Mouse (Mus musculus) forebrain, embryonic 15.5 days (tissue): ENCODE results near the gene Spata31d1c. TPM values are rescaled to one million over a fixed set of nuclear protein-coding genes. Genes with fewer than 3 reads are reported as not detected.

Experiments used
- ATAC-seq: fragments of 200-750 bp; cut with Nextera tagmentation; replicated peaks from 2 replicates; pipeline ENCODE4 v1.8.0; 2017; ENCODE audit warnings: mild to moderate bottlenecking, moderate TSS enrichment, moderate library complexity
- H3K27ac ChIP-seq: fragments of 300-500 bp; sonication (generic); replicated peaks from 2 replicates; pipeline ENCODE4 v1.5.1; 2015; ENCODE audit warnings: mild to moderate bottlenecking, inconsistent platforms
- H3K27me3 ChIP-seq: fragments of 300-500 bp; sonication (generic); 2 replicates; pipeline ENCODE4 v1.6.1; 2015; ENCODE audit warnings: inconsistent platforms
- H3K36me3 ChIP-seq: fragments of 300-500 bp; sonication (generic); 2 replicates; pipeline ENCODE4 v1.6.1; 2015; ENCODE audit warnings: mild to moderate bottlenecking, inconsistent platforms
- H3K4me1 ChIP-seq: fragments of 300-500 bp; sonication (generic); 2 replicates; pipeline ENCODE4 v1.6.1; 2015; ENCODE audit warnings: inconsistent platforms
- H3K4me2 ChIP-seq: fragments of 300-500 bp; sonication (generic); replicated peaks from 2 replicates; pipeline ENCODE4 v1.6.1; 2015; ENCODE audit warnings: mild to moderate bottlenecking, inconsistent platforms
- H3K4me3 ChIP-seq: fragments of 300-500 bp; sonication (generic); 2 replicates; pipeline ENCODE4 v1.5.1; 2015; ENCODE audit warnings: mild to moderate bottlenecking, inconsistent platforms
- H3K9ac ChIP-seq: fragments of 300-500 bp; sonication (generic); replicated peaks from 2 replicates; pipeline ENCODE4 v1.6.1; 2015; ENCODE audit warnings: mild to moderate bottlenecking, inconsistent platforms
- H3K9me3 ChIP-seq: fragments of 300-500 bp; sonication (generic); 2 replicates; pipeline ENCODE4 v1.6.1; 2016; ENCODE audit warnings: inconsistent platforms
- WGBS: fragments of 180-500 bp; shearing (Covaris S2); methylation state at CpG from one replicate; pipeline ENCODE4 v1.1.7; 2015; ENCODE audit warnings: mixed read lengths; 5-methylcytosine and 5-hydroxymethylcytosine counted together
- polyA plus RNA-seq: library from polyadenylated mRNA; unstranded; fragments of >200 nt; fragmentation: Nextera tagmentation; extraction: Ambion mirVana; gene quantifications from 2 replicates; pipeline ENCODE4 v1.2.1, GENCODE M21; 2015

Spata31d1c gene
- polyA plus RNA-seq = not detected in 2 replicates

DNA sequence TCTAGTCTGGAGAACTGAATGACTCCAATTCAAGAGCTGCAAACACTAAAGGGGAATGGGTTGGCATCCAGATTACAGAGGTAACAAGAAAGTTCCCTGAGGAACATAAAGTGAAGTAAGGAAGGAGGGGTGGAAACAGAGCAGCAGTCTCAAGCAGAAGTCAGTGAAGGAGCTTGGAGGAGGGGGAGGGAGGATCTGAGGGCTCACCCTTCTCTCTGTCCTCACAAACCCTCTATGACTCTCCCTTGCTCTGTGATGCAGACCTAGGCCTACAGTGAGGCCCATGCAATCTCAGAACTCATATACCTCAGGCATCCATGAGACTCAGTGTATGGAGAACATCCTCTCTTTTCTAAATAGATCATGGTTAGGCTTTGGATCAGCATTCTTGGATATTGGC lies at the start of gene Spata31d1c:
TSS of gene Spata31d1c (plus strand) at position 301 of the 400 bp plus-strand sequence.
- Histone ChIP-seq H3K27me3 (no peaks in the 10 kb centered on the region), H3K4me2 (no peak within 1 kb of the TSS), H3K9me3 (no peaks in the 10 kb centered on the region), H3K9ac (no peak within 1 kb of the TSS), H3K36me3 (no peaks in the 10 kb centered on the region), H3K27ac (no peak within 1 kb of the TSS), H3K4me1 (no peaks in the 10 kb centered on the region), H3K4me3 (no peak within 1 kb of the TSS)
- no peak for ATAC-seq

DNA sequence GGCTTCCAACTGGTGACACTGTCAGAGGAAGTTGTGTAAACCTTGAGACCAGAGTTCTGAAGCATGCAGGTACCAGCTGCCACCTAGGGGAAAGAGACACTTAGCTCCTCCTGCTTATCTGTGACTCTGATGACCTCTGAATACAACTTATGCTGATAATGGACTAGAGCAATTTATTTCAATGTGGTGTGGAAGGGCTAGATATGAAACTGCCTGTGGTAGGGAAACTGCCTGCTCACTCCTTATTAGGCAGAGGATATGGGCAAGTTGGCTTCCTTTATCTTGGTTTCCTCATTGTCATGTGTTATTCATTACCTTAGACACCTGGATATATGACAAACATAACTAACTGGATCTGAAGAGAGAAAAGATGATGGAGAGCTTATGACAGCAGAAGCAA lies 44.0 kb upstream of the Spata31d1c start:
- Histone ChIP-seq H3K27ac (no peak overlapping the region), H3K4me3 (no peak overlapping the region), H3K9ac (no peak overlapping the region), H3K36me3 (no peaks in the 10 kb centered on the region), H3K9me3 (no peaks in the 10 kb centered on the region), H3K4me2 (no peak overlapping the region), H3K27me3 (no peaks in the 10 kb centered on the region), H3K4me1 (no peaks in the 10 kb centered on the region)
- ATAC-seq = no peak

DNA sequence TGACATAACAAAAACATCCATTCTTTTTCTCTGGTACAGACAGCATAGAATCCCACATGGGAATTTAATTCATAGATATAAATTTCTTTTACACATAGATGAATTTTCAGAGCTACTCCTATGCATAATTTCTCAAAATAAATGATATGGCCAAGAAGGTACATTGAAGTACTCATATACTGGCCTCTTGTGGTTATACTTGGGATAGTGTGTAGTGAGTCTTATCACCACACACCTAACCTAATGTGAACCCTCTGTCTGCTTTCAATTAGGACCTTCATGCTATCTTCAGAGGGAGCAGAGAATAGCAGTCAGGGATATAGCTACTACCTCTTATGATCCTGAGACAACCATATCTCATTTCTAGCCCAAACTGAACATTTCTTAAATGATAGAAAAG lies 27.4 kb upstream of the Spata31d1c start:
- Histone ChIP-seq H3K4me2 (no peak overlapping the region), H3K36me3 (no peaks in the 10 kb centered on the region), H3K4me1 (no peaks in the 10 kb centered on the region), H3K9me3 (no peaks in the 10 kb centered on the region), H3K4me3 (no peak overlapping the region), H3K27ac (no peak overlapping the region), H3K9ac (no peak overlapping the region), H3K27me3 (no peaks in the 10 kb centered on the region)
- ATAC-seq = no peak

DNA sequence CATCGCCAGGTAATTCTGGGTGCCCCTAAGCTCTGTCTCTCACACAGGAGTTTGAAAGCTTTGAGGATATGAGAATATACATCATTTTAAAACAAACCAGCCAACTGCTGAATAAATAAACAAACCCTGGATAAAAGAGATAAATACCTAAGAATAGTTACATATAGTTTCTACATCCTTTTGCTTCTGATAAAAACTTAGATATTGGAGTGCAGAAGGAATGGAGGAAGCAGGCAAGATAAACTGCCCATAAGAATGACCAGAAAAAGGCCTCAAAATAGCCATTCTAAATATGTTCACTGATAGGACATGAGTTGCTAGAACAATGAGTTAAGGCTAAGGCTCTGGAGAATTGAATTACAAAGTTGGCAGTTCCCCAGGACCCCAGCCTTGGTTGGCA lies 26.1 kb upstream of the Spata31d1c start:
- H3K4me2 ChIP-seq = no peak overlapping the region
- no peak overlapping the region for H3K4me3 ChIP-seq
- H3K27ac ChIP-seq = no peak overlapping the region
- H3K36me3 ChIP-seq = no peaks in the 10 kb centered on the region
- no peak for ATAC-seq
- H3K4me1 ChIP-seq = no peaks in the 10 kb centered on the region
- no peaks in the 10 kb centered on the region for H3K27me3 ChIP-seq
- H3K9me3 ChIP-seq = no peaks in the 10 kb centered on the region
- WGBS = 95% methylated on average over 1 of the region's 1 CpGs
- H3K9ac ChIP-seq = no peak overlapping the region

DNA sequence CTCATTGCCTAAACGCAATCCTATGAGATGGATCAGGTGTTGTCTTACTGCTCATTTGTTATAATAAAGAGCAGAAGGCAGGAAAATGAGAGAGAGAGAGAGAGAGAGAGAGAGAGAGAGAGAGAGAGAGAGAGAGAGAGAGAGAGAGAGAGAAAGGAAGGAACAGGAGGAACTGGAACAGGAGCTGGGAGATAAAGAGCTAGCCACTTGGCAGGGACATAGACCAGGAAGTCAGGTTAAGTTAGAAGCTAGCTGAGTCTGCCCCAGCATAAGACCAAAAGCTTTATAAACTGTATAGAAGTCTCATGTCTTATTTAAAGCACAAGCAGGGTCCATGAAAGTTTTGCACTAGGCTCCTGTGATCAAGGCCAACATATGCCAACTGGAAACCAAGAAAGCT lies 24.9 kb upstream of the Spata31d1c start:
- no peaks in the 10 kb centered on the region for H3K36me3 ChIP-seq
- WGBS = 73% methylated on average over 1 of the region's 1 CpGs
- H3K27me3 ChIP-seq = no peaks in the 10 kb centered on the region
- H3K9ac ChIP-seq = no peak overlapping the region
- no peaks in the 10 kb centered on the region for H3K9me3 ChIP-seq
- ATAC-seq = no peak
- H3K4me1 ChIP-seq = no peaks in the 10 kb centered on the region
- no peak overlapping the region for H3K4me3 ChIP-seq
- no peak overlapping the region for H3K27ac ChIP-seq
- no peak overlapping the region for H3K4me2 ChIP-seq

DNA sequence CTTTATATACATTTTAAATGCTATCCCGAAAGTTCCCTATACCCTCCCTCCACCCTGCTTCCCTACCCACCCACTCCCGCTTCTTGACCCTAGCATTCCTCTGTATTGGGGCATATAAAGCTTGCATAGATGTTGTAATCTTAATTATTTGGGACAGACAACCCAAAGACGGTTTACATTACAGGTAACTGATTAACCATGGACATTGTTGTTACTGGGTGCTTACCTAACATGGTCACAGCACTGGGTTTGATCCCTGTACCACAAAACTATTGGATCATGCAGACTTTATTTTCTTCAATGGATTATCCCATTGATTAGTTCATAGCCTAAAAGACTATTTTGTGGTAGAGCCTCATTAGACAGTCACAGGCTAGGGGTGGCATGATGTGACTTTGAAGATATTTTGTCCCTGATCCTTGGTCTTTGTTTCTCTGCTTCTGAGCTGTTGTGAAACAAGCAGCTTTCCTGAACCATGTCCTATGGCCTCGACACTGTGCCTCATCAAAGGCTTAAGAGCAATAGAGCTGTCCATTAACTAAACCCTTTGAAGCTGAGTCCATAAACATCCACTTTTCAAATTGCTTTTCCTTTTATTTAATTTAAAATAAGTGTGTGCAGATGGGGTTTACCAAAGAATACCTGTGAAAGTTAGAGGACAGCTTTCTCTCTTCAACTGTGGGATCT lies 21.7 kb upstream of the Spata31d1c start:
- H3K36me3 ChIP-seq = no peaks in the 10 kb centered on the region
- H3K4me2 ChIP-seq = no peak overlapping the region
- H3K27me3 ChIP-seq = no peaks in the 10 kb centered on the region
- H3K4me3 ChIP-seq = no peak overlapping the region
- H3K27ac ChIP-seq = no peak overlapping the region
- H3K9me3 ChIP-seq = no peaks in the 10 kb centered on the region
- no peaks in the 10 kb centered on the region for H3K4me1 ChIP-seq
- H3K9ac ChIP-seq = no peak overlapping the region
- no peak for ATAC-seq
- WGBS = 49% methylated on average over 4 of the region's 4 CpGs

DNA sequence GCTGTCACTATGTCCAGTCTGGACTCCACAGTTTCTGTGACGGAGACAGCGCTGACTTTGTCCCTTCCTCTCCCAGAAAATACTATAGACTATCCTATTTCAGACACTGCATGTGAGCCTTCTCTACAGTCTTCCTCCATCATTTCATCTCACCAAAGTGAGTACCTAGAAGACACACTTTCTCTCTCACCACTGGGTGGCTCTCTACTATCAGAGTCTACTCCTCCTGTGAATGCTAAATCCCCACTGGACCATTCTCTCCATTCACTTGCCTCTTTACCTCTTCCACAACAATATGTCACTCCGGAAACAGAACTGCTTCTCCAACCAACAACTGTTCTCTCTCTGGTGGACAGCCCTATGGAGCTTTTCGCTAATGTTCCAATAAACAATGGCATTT lies 2.2 kb downstream of the Spata31d1c start:
- WGBS = 70% methylated on average over 4 of the region's 4 CpGs
- H3K4me2 ChIP-seq = no peak overlapping the region
- H3K27ac ChIP-seq = no peak overlapping the region

DNA sequence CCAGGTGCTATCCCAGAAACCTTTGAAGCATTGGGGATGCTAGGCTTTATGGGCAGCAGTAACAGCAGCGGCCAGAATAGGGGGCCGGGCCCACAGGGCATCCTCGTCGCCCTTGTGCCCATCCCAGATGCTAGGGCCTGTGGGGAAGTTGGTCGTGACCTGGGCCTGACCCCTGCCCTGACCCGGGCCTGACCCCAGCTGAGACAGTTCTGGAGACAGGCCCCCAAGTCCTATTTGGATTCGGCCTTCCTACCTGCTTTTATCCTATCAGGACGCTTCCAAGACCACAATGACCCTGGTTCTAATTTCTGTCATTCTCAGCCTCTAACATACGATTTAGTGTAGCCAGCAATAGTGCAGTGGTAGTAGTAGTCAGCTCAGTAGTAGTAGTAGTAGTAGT lies 19.8 kb downstream of the Spata31d1c start, which contains the start of gene Prss47:
TSS of gene Prss47 (minus strand) at position 101 of the 400 bp plus-strand sequence.
- Histone ChIP-seq H3K36me3 (no peaks in the 10 kb centered on the region), H3K4me1 (no peaks in the 10 kb centered on the region), H3K9me3 (no peaks in the 10 kb centered on the region), H3K27me3 (no peaks in the 10 kb centered on the region), H3K4me2 (no peak within 1 kb of the TSS), H3K4me3 (no peak within 1 kb of the TSS), H3K27ac (no peak within 1 kb of the TSS), H3K9ac (no peak within 1 kb of the TSS)
- WGBS = 89% methylated on average over 9 of the region's 9 CpGs
- no peak for ATAC-seq

More for the DNA sequence above, 2.2 kb downstream of the Spata31d1c start:
- H3K4me1 ChIP-seq = no peaks in the 10 kb centered on the region
- no peak for ATAC-seq
- H3K4me3 ChIP-seq = no peak overlapping the region
- H3K27me3 ChIP-seq = no peaks in the 10 kb centered on the region
- no peak overlapping the region for H3K9ac ChIP-seq
- H3K9me3 ChIP-seq = no peaks in the 10 kb centered on the region
- H3K36me3 ChIP-seq = no peaks in the 10 kb centered on the region

DNA sequence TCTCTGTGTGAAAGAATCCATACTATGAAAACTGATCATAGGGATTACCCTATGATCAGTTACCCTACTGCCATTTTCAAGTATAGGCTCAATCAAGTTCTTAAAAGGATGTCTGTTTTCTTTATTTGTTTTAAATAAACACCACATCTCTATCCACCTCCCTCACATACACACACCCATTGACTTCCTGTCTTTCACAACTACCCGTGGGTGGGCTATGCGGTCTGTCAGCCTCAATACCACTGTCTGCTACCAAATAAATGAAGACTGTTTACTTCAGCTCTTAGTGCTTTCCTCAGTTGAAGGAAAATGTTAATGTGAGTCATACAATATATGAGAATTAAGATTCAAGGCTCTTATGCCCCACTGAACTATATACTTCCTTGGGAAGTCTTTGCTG lies 37.1 kb downstream of the Spata31d1c start:
- no peak for ATAC-seq
- H3K4me1 ChIP-seq = no peaks in the 10 kb centered on the region
- H3K4me3 ChIP-seq = no peak overlapping the region
- H3K27me3 ChIP-seq = no peaks in the 10 kb centered on the region
- no peak overlapping the region for H3K4me2 ChIP-seq
- H3K9me3 ChIP-seq = no peaks in the 10 kb centered on the region
- no peak overlapping the region for H3K9ac ChIP-seq
- no peak overlapping the region for H3K27ac ChIP-seq
- WGBS = 92% methylated on average over 2 of the region's 2 CpGs
- H3K36me3 ChIP-seq = peaks cover 40% of the 10 kb centered on the region

Other genes starting within 250 kb of the Spata31d1c start
- 3.0 and 3.3 TPM in 2 replicates for gene Cntnap3, start 129.1 kb upstream of the Spata31d1c start, polyA plus RNA-seq
- not detected in 2 replicates for gene Spata31, start 115.7 kb upstream of the Spata31d1c start, polyA plus RNA-seq
- not detected in 2 replicates for gene Prss47, start 19.7 kb downstream of the Spata31d1c start, polyA plus RNA-seq
- gene Mfsd14b, start 79.9 kb downstream of the Spata31d1c start, polyA plus RNA-seq = 34.8 and 36.3 TPM in 2 replicates
- not detected in 2 replicates for gene Olfr465-ps1, start 105.0 kb downstream of the Spata31d1c start, polyA plus RNA-seq
- gene Olfr466, start 117.2 kb downstream of the Spata31d1c start, polyA plus RNA-seq = not detected in 2 replicates
- gene Nlrp4f, start 172.9 kb downstream of the Spata31d1c start, polyA plus RNA-seq = 0.18 TPM in 1 of 2 replicates, not detected in the other
- gene Gm10775, start 226.5 kb downstream of the Spata31d1c start, polyA plus RNA-seq = not detected in 2 replicates
- gene Zfp369, start 245.8 kb downstream of the Spata31d1c start, polyA plus RNA-seq = 20.4 and 21.0 TPM in 2 replicates